Mouse (Mus musculus) lung, embryonic 16.5 days (tissue): Measurements from ENCODE around the gene Pacs1. TPM values are rescaled to one million over a fixed set of nuclear protein-coding genes. Genes with fewer than 3 reads are reported as not detected.
"Not testable (repeated sequence)": the region's sequence is repeated elsewhere in the genome, so short reads cannot be mapped to it uniquely, and the experiment has no call there.

Source experiments
- ATAC-seq: fragments of 200-750 bp; cut with Nextera tagmentation; 2 replicates; pipeline ENCODE4 v1.8.0; 2017; ENCODE audit warnings: low read depth, mild to moderate bottlenecking, moderate library complexity
- H3K27ac ChIP-seq: fragments of 300-500 bp; sonication (generic); 2 replicates; pipeline ENCODE4 v1.5.1; 2014; ENCODE audit warnings: mild to moderate bottlenecking, control low read depth, low read length
- H3K27me3 ChIP-seq: fragments of 300-500 bp; sonication (generic); 2 replicates; pipeline ENCODE4 v1.6.1; 2014; ENCODE audit warnings: low read depth, low read length, mixed read lengths; ENCODE audit not compliant: control insufficient read depth, insufficient read depth
- H3K36me3 ChIP-seq: fragments of 300-500 bp; sonication (generic); 2 replicates; pipeline ENCODE4 v1.6.1; 2014; ENCODE audit warnings: low read length; ENCODE audit not compliant: control insufficient read depth, insufficient read depth
- H3K4me1 ChIP-seq: fragments of 300-500 bp; sonication (generic); replicated peaks from 2 replicates; pipeline ENCODE4 v1.6.1; 2014; ENCODE audit warnings: low read length, mixed read lengths; ENCODE audit not compliant: control insufficient read depth, insufficient read depth
- H3K4me2 ChIP-seq: fragments of 300-500 bp; sonication (generic); 2 replicates; pipeline ENCODE4 v1.6.1; 2014; ENCODE audit warnings: low read depth, low read length, control low read depth
- H3K4me3 ChIP-seq: fragments of 300-500 bp; sonication (generic); 2 replicates; pipeline ENCODE4 v1.5.1; 2014; ENCODE audit warnings: mild to moderate bottlenecking, low read length, control low read depth
- H3K9ac ChIP-seq: fragments of 300-500 bp; sonication (generic); 2 replicates; pipeline ENCODE4 v1.6.1; 2014; ENCODE audit warnings: low read length, control low read depth
- H3K9me3 ChIP-seq: fragments of 300-500 bp; sonication (generic); 2 replicates; pipeline ENCODE4 v1.6.1; 2016; ENCODE audit warnings: low read length; ENCODE audit not compliant: control insufficient read depth
- WGBS: fragments of 180-500 bp; shearing (Covaris S2); extraction: QIAGEN DNeasy Blood & Tissue Kit; methylation state at CpG from one replicate; pipeline ENCODE4 v1.1.7; 2014; 5-methylcytosine and 5-hydroxymethylcytosine counted together
- microRNA-seq: library from miRNA; unstranded; fragments of <30 nt; microRNA quantifications from one replicate; pipeline ENCODE4, GENCODE M21; 2016
- polyA plus RNA-seq: library from polyadenylated mRNA; unstranded; fragments of >200 nt; fragmentation: Nextera tagmentation; extraction: Ambion mirVana; gene quantifications from 2 replicates; pipeline ENCODE4 v1.2.1, GENCODE M21; 2015

Gene Pacs1
- polyA plus RNA-seq, 1 experiment from 2014 or later = 21.0 TPM

- peak within 1 kb of the TSS; percentile 75 for H3K4me3 ChIP-seq
- under 1% methylated on average over 58 of the region's 58 CpGs for WGBS
Observed at GRCm38 (mm10) chr19:5087884-5088728, 184.8 kb downstream of the Pacs1 start, which contains the start of gene Yif1a. TSS of gene Yif1a (plus strand) at chr19:5088538.

GRCm38 (mm10) chr19:5086533-5086932, 186.4 kb downstream of the Pacs1 start:
- Histone ChIP-seq H3K27me3 (peaks cover 48% of the 10 kb centered on the region), H3K4me1 (peaks cover 13% of the 10 kb centered on the region)
- not testable (repeated sequence) for H3K9me3 ChIP-seq, ATAC-seq, H3K27ac ChIP-seq, H3K4me2 ChIP-seq, H3K4me3 ChIP-seq, H3K9ac ChIP-seq, H3K36me3 ChIP-seq
- 54% methylated on average over 4 of the region's 4 CpGs for WGBS

More at GRCm38 (mm10) chr19:5087884-5088728, 184.8 kb downstream of the Pacs1 start, which contains the start of gene Yif1a:
- peak; percentile 93 for ATAC-seq
- Histone ChIP-seq H3K36me3 (peaks cover 14% of the 10 kb centered on the region), H3K4me1 (peaks cover 13% of the 10 kb centered on the region), H3K9ac (peak within 1 kb of the TSS; percentile 75), H3K27ac (peak within 1 kb of the TSS; percentile 88), H3K9me3 (no peaks in the 10 kb centered on the region), H3K27me3 (peaks cover 33% of the 10 kb centered on the region), H3K4me2 (peak within 1 kb of the TSS; percentile 93)

- under 1% methylated on average over 58 of the region's 69 CpGs for WGBS
- H3K9me3 ChIP-seq = no peaks in the 10 kb centered on the region
- ATAC-seq = no peak
- peaks cover 56% of the 10 kb centered on the region for H3K27me3 ChIP-seq
- peaks cover 13% of the 10 kb centered on the region for H3K4me1 ChIP-seq
- H3K9ac ChIP-seq = 0 out of 2 replicates have a peak within 1 kb of the TSS, but pooled peaks have one; percentile 42
- H3K4me2 ChIP-seq = peak within 1 kb of the TSS; percentile 83
- no peaks in the 10 kb centered on the region; the same call in none of the 2 replicates for H3K36me3 ChIP-seq
- H3K27ac ChIP-seq = no peak within 1 kb of the TSS
- peak within 1 kb of the TSS; percentile 52 for H3K4me3 ChIP-seq
Observed at GRCm38 (mm10) chr19:5085145-5085863, 187.6 kb downstream of the Pacs1 start, which contains the start of gene Tmem151a. TSS of gene Tmem151a (minus strand) at chr19:5085531.

- no peak overlapping the region for H3K9ac ChIP-seq
Observed at GRCm38 (mm10) chr19:5084834-5085144, 188.1 kb downstream of the Pacs1 start.

GRCm38 (mm10) chr19:5083961-5084833, 188.7 kb downstream of the Pacs1 start:
- Histone ChIP-seq H3K36me3 (no peaks in the 10 kb centered on the region), H3K9ac (no peak overlapping the region), H3K4me1 (peaks cover 11% of the 10 kb centered on the region), H3K27ac (no peak overlapping the region), H3K9me3 (no peaks in the 10 kb centered on the region), H3K4me2 (no peak overlapping the region), H3K4me3 (no peak overlapping the region), H3K27me3 (peaks cover 56% of the 10 kb centered on the region)
- no peak for ATAC-seq
- WGBS = 46% methylated on average over 3 of the region's 3 CpGs

More at GRCm38 (mm10) chr19:5084834-5085144, 188.1 kb downstream of the Pacs1 start:
- WGBS = 1% methylated on average over 15 of the region's 15 CpGs
- H3K4me3 ChIP-seq = peak overlapping the region; percentile 52
- no peak for ATAC-seq
- no peaks in the 10 kb centered on the region; the same call in none of the 2 replicates for H3K36me3 ChIP-seq
- H3K4me2 ChIP-seq = peak overlapping the region; percentile 83
- no peak overlapping the region for H3K27ac ChIP-seq
- H3K27me3 ChIP-seq = peaks cover 56% of the 10 kb centered on the region
- H3K4me1 ChIP-seq = peaks cover 13% of the 10 kb centered on the region
- H3K9me3 ChIP-seq = no peaks in the 10 kb centered on the region

Small RNA genes within 50 kb of the gene (microRNA-seq; reads per million reads assigned to microRNA genes)
- not detected for gene Gm27468

Other genes with a start within 250 kb of the Pacs1 start
- 2.7 and 3.6 TPM in 2 replicates for gene Slc29a2, start 249.3 kb downstream of the Pacs1 start, polyA plus RNA-seq
- 47.6 and 49.4 TPM in 2 replicates for gene B4gat1, start 234.3 kb downstream of the Pacs1 start, polyA plus RNA-seq
- 2.5 and 3.5 TPM in 2 replicates for gene AC124502.3, start 234.2 kb downstream of the Pacs1 start, polyA plus RNA-seq
- 41.6 and 45.0 TPM in 2 replicates for gene Brms1, start 231.8 kb downstream of the Pacs1 start, polyA plus RNA-seq
- 3.7 and 4.2 TPM in 2 replicates for gene Rin1, start 222.6 kb downstream of the Pacs1 start, polyA plus RNA-seq
- 69.1 and 80.6 TPM in 2 replicates for gene Cd248, start 205.0 kb downstream of the Pacs1 start, polyA plus RNA-seq
- gene Tmem151a, start 187.6 kb downstream of the Pacs1 start, polyA plus RNA-seq = 3.6 and 3.8 TPM in 2 replicates
- gene Yif1a, start 184.6 kb downstream of the Pacs1 start, polyA plus RNA-seq = 95.3 and 101 TPM in 2 replicates
- gene Cnih2, start 174.6 kb downstream of the Pacs1 start, polyA plus RNA-seq = 5.6 and 7.0 TPM in 2 replicates
- gene Rab1b, start 166.0 kb downstream of the Pacs1 start, polyA plus RNA-seq = 289 and 295 TPM in 2 replicates
- 14.6 and 17.0 TPM in 2 replicates for gene Klc2, start 154.6 kb downstream of the Pacs1 start, polyA plus RNA-seq
- gene Sf3b2, start 22.3 kb upstream of the Pacs1 start, polyA plus RNA-seq = 322 TPM in 2 replicates
- 1.4 and 2.0 TPM in 2 replicates for gene Gal3st3, start 25.2 kb upstream of the Pacs1 start, polyA plus RNA-seq
- not detected in 2 replicates for gene Catsper1, start 62.6 kb upstream of the Pacs1 start, polyA plus RNA-seq
- 0.67 and 1.4 TPM in 2 replicates for gene Cst6, start 76.5 kb upstream of the Pacs1 start, polyA plus RNA-seq
- gene Eif1ad, start 93.6 kb upstream of the Pacs1 start, polyA plus RNA-seq = 49.4 and 50.1 TPM in 2 replicates
- 433 and 448 TPM in 2 replicates for gene Banf1, start 94.0 kb upstream of the Pacs1 start, polyA plus RNA-seq
- gene Sart1, start 115.6 kb upstream of the Pacs1 start, polyA plus RNA-seq = 67.4 and 69.7 TPM in 2 replicates
- 1.3 and 1.5 TPM in 2 replicates for gene Tsga10ip, start 129.4 kb upstream of the Pacs1 start, polyA plus RNA-seq
- 263 and 265 TPM in 2 replicates for gene Drap1, start 151.9 kb upstream of the Pacs1 start, polyA plus RNA-seq
- 20.7 and 28.3 TPM in 2 replicates for gene AI837181, start 152.0 kb upstream of the Pacs1 start, polyA plus RNA-seq
- not detected in 2 replicates for gene Fosl1, start 174.4 kb upstream of the Pacs1 start, polyA plus RNA-seq
- 7.5 and 7.7 TPM in 2 replicates for gene Ccdc85b, start 184.8 kb upstream of the Pacs1 start, polyA plus RNA-seq
- 111 and 119 TPM in 2 replicates for gene Fibp, start 187.5 kb upstream of the Pacs1 start, polyA plus RNA-seq
- gene Ctsw, start 195.4 kb upstream of the Pacs1 start, polyA plus RNA-seq = 2.2 and 3.8 TPM in 2 replicates
- gene Efemp2, start 200.8 kb upstream of the Pacs1 start, polyA plus RNA-seq = 197 and 200 TPM in 2 replicates
- gene Mus81, start 215.3 kb upstream of the Pacs1 start, polyA plus RNA-seq = 45.7 and 51.4 TPM in 2 replicates
- gene Cfl1, start 217.3 kb upstream of the Pacs1 start, polyA plus RNA-seq = 2,553 and 2,793 TPM in 2 replicates
- gene 1700020D05Rik, start 230.7 kb upstream of the Pacs1 start, polyA plus RNA-seq = not detected in 2 replicates
- 7.4 and 7.7 TPM in 2 replicates for gene Snx32, start 237.4 kb upstream of the Pacs1 start, polyA plus RNA-seq